Mouse (Mus musculus): Measurements from ENCODE around the gene Grtp1.

Grtp1 gene

DNA sequence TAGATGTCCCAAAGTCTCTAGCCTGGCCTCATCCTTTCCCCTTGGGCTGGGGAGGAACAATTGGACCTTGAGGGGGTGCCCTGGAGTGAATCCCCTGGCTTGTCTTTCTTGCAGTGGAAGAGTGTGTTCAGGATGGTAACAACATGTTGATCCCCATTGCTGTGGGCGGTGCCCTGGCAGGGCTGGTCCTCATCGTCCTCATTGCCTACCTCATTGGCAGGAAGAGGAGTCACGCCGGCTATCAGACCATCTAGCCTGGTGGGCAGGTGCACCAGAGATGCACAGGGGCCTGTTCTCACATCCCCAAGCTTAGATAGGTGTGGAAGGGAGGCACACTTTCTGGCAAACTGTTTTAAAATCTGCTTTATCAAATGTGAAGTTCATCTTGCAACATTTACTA lies 26.1 kb downstream of the Grtp1 start:
- DNase-seq = no peak

DNA sequence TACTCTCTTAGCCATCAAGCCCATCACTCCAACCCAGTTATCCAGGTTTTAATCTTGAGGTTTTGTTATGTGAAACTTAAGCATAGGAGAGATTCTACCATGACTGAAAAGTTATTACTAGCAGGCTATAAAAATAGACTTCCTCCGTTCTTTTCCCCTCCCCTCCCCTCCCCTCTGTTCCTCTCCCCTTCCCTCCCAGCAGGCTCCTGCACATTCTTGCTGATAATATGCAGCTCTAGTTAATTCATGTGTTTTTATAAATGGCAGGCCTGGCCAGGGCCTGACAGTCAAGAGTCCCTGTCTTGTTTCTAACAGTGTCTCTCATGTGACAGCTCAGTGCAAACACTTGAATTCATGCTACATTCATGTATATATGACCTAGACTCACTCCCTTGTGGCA lies 29.9 kb downstream of the Grtp1 start:
- DNase-seq = no peak

- no peak for DNase-seq
These were observed 36.1 kb downstream of the Grtp1 start for GRCm38 (mm10) chr8:13164361-13164760.

DNA sequence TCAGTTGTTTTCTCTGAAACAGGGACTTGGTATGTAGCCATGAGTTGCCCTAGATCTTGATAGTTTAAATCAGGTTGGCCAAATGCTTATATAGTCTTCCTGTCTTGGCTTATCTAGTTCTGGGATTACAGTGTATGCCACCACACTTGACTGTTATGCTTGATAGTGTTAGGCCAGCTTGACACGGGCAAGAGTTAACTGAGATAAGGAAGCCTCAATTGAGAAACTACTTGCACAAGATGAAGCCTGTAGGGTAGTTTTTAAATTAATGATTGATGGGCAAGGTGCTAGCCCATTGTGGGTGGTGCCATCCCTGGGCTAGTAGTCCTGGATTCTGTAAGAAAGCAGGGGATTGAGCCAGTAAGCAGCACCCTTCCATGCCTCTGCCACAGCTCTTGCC lies 36.9 kb downstream of the Grtp1 start:
- no peak for DNase-seq

DNA sequence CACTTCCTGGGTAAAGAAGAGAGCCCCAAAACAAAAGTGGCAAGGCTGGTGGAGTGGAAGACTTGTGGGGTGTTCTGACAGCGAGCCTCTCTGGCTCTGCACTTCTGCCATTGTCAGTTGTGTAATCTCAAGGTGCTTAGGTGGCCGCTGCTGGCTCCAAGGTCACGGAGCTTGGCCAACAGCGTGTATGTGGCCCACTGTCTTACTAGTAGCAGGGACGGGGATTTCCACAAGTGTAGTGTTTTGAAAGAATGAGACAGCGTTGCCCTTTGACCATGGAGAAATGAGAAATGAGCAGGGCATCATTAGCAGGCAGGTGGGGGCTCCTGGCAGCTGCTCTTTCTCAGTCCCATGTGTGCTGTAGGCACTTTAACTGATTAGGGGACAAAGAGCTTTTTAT lies 38.3 kb downstream of the Grtp1 start:
- DNase-seq = no peak

DNA sequence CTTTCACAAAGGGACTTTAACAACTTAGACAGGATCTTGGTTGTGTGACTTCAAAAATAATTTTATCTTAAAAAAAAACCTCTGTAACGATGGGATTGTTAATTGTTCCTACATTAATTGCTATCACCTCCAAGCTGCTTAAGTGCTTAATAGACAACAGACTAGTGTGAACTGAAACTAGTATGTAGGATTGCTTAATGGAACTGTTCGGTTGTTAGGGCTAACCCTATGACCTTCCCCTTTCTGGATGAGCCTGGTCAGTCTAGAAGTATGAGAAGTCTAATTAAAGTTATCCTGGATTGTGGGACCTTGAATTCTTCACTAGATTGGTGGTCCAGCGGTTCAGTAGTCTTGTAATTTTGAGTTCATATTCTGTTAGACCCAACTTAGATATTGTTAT lies 39.7 kb downstream of the Grtp1 start:
- DNase-seq = no peak

GRCm38 (mm10) chr8:13159377-13159881 lies 41.0 kb downstream of the Grtp1 start:
- peak; percentile 25 for DNase-seq

DNA sequence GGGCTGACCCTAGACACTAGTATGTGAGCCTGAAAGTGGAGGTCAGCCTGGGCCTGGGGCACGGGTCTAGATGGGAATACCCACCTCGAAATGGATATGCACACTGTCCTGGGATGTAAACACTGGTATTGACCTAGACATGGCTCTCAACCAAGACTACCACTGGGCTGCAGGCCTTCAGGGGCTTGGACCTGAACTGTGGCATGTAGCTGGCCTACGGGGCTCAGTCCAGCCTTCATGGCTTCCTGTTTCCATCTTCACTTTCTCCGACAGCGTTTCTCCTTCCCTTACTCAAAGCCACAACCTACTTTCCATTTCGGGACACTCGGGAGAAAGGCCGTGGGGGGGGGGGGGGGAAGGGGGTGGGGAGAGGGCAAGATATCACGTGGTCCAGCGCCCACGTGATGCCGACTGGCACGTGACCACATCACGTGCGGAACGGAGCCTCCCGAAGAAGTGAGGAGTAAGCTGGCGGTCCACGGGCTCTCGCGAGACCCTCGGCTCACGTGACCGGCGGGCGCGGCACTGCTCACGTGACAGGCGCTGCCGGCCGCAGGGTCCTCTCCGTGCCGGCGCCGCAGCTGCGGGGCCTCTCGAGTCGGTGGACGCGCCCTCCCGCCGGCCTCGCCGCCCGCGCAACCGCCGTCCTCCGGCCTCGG lies 41.6 kb downstream of the Grtp1 start, which contains the start of gene Lamp1:
Lamp1 (plus strand) TSS at position 444 of the 659 bp plus-strand sequence.
- peak; percentile 99 for DNase-seq

DNA sequence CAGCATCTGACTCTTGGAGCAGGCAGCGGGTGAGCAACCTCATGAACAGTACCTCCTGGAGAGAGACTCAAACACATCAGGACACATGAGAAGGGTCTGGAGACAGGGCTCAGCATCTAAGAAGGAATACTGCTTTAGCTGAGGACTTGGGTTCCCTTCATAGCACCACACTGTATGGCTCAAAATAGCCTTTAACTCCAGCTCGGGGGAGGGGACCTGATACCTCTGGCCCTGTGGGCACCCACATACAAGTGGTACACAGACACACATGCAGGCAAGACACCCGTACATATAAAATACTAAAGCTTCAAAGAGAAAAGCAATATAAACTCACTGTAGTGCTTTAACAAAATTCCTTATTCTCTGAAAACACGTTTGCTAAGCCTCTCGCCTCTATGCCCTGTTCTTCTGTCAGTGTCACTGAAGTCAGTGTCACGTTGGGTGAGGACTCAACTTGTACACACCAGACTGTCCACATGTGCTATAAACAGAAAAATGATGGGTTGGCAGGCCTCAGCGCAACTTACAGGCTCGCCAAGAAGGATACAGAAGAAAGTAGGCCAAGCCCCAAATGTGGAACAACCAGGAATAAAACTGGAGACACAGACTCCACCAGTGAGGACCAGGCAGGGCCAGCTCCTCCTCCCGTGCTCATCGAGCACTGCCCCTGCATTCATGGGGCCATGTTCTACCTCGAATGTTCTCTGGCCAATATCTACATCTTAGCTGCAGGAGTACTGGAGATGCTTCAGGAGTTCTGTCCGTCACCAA lies 43.9 kb downstream of the Grtp1 start:
- DNase-seq = no peak

GRCm38 (mm10) chr8:13155358-13155757 lies 45.1 kb downstream of the Grtp1 start:
- DNase-seq = no peak

DNA sequence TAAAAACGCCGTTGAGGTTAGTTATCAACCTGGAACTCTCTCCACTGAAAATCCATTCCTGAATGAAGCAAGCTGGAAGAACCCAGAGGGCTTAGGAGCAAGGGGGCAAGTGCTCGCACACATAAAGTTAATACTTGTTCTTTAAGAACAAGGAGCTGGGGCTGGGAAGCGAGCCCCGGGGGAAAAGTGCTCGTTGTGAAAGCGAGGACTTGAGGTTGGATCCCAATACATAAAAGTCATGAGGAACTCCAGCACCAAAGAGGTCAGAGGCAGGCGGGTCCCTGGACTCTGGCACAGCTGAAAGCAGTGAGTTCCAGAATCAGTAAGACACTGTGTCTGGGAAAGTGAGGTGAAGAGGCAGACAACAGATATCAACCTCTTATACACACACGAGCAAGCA lies 46.3 kb downstream of the Grtp1 start:
- DNase-seq = no peak

- DNase-seq = no peak
These were observed 49.5 kb downstream of the Grtp1 start for GRCm38 (mm10) chr8:13150929-13151328.

DNA sequence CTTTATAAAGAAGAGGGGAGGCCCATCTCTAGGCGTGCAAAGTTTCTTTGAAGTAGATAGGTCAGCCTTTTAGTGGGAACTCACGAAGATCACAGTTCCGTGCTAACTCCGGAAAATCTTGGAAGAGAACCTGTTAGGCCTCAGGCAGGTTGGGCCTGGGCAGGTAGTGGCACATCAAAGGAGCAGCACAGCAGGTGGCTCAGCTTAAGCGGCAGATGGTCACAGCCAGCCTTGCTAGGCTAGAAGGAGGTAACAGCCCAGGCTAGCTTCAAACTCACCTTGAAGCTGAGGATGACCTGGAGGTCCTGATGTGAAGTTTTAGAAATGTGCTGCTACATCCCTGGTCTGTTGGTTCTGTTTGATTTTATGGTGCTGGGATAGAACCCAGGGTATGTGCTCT lies 50.6 kb downstream of the Grtp1 start:
- no peak for DNase-seq

- no peak for DNase-seq
These were observed 51.1 kb downstream of the Grtp1 start for GRCm38 (mm10) chr8:13149287-13149686.

DNA sequence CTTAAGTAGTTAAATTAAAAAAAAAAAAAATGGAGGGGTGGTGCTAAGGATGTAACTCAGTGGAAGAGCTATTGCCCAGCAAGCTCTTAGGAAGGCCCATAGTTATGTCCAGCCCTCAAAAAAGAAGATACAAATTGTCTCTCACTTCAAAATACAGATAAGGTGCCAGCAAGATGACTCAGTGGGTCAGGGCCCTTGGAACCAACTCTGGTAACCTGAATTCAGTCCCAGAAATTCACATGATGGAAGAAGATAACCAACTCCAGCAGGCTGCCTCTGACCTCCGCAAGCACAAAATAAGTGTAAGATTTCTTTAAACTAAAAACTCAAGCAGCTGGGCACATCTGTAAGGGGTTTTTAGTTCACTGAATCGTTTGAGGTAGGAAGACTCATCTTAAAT lies 51.9 kb downstream of the Grtp1 start:
- DNase-seq = no peak

GRCm38 (mm10) chr8:13141681-13142080 lies 58.7 kb downstream of the Grtp1 start:
- DNase-seq = no peak

- no peak for DNase-seq
These were observed 60.7 kb downstream of the Grtp1 start for GRCm38 (mm10) chr8:13139641-13140182.

GRCm38 (mm10) chr8:13132220-13132619 lies 68.2 kb downstream of the Grtp1 start:
- peak; percentile 69 for DNase-seq

- no peak for DNase-seq
These were observed 75.5 kb downstream of the Grtp1 start for GRCm38 (mm10) chr8:13124897-13125296.

GRCm38 (mm10) chr8:13122887-13123421 lies 77.5 kb downstream of the Grtp1 start:
- DNase-seq = no peak
